Comparison of ENCODE assay signal across 9 mouse cellular contexts in the genomic region with DNA sequence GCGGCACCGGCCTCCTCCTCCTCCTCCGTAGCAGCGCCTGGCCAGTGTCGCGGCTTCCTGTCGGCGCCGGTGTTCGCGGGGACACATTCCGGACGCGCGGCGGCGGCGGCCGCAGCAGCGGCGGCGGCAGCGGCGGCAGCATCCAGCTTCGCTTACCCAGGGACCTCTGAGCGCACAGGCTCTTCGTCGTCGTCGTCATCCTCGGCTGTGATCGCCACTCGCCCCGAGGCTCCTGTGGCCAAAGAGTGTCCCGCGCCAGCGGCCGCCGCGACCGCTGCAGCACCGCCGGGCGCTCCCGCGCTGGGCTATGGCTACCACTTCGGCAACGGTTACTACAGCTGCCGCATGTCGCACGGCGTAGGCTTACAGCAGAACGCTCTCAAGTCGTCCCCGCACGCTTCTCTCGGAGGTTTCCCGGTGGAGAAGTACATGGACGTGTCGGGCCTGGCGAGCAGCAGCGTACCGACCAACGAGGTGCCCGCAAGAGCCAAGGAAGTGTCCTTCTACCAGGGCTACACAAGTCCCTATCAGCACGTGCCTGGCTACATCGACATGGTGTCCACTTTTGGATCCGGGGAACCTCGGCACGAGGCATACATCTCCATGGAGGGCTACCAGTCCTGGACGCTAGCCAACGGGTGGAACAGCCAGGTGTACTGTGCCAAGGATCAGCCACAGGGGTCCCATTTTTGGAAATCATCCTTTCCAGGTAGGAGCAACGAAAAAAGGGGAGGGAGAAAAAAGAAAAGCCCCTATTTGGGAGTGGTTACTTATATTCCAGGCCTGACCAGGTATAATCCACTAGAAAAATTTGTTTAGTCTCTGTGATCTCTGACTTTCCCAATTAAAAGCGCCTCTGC. TPM values are rescaled to one million over a fixed set of nuclear protein-coding genes. Genes with fewer than 3 reads are reported as not detected.
DNase-seq lines count a peak whose midpoint lies in the region; ATAC-seq and TF ChIP-seq lines count a peak whose summit lies in the region.
"Had no signal": no experiment of that assay in that cellular context is flagged by ENCODE, and none has a peak within 500 bp of the region (broad histone marks: within the 10 kb centered on the region; RNA-seq: fewer than 3 reads in every experiment).

No protein-coding gene starts in this region.

- 0 out of 2 replicates have a peak overlapping the region, but pooled peaks have one; percentile 13 for H3K9ac ChIP-seq in hindbrain, embryonic 12.5 days
- no peak overlapping the region for H3K9ac ChIP-seq in liver, postnatal 0 days (replicated peaks)

- H3K4me1 ChIP-seq in hindbrain, embryonic 12.5 days: peaks cover 15% of the 10 kb centered on the region
- H3K4me1 ChIP-seq in liver, postnatal 0 days (ENCODE audit: insufficient read depth): peaks cover 7% of the 10 kb centered on the region

- peaks cover 96% of the 10 kb centered on the region for H3K27me3 ChIP-seq in hindbrain, embryonic 12.5 days
- H3K27me3 ChIP-seq in liver, postnatal 0 days (ENCODE audit: insufficient read depth, low read length): peaks cover 97% of the 10 kb centered on the region

- no peak for TF ChIP-seq EP300 in liver, postnatal 0 days (IDR thresholded peaks at IDR 0.05; ENCODE audit: low read depth)

- no peak overlapping the region for H3K27ac ChIP-seq in hindbrain, embryonic 12.5 days
- no peak overlapping the region for H3K27ac ChIP-seq in liver, postnatal 0 days (ENCODE audit: low read depth)
- H3K27ac ChIP-seq in left cerebral cortex, adult 2 months: no peak overlapping the region

- H3K4me3 ChIP-seq in hindbrain, embryonic 12.5 days: peak overlapping the region; percentile 27
- H3K4me3 ChIP-seq in liver, postnatal 0 days (ENCODE audit: low read depth, low read length): peak overlapping the region; percentile 40
- no peak overlapping the region for H3K4me3 ChIP-seq in left cerebral cortex, adult 2 months

- DNase-seq in heart, adult 11 months: peak; percentile 88
- no peak for DNase-seq in heart, adult 9 months (ENCODE audit: low spot score in 2 of 2)
- DNase-seq in R1 (ENCODE audit: low read depth, low spot score): peak; percentile 56
- DNase-seq in liver, postnatal 0 days: no peak
- no peak for DNase-seq in left cerebral cortex, adult 2 months (ENCODE audit: extremely low spot score in 1 of 2, low spot score in 2 of 2)
- DNase-seq in layer of hippocampus, postnatal 14 days (ENCODE audit: low spot score in 2 of 2): no peak

- ATAC-seq in hindbrain, embryonic 12.5 days (ENCODE audit: low FRiP score): 0 out of 2 replicates have a peak, but pooled peaks have one; percentile 40
- ATAC-seq in liver, postnatal 0 days: no peak
- no peak for ATAC-seq in granulocyte monocyte progenitor cell, adult 5-6 weeks (replicated peaks; ENCODE audit: poor library complexity, severe bottlenecking)

- intact Hi-C loops in left cerebral cortex, adult 2 months (cut with DNase I): no loop called here

- WGBS in hindbrain, embryonic 12.5 days: under 1% methylated on average over 72 of the region's 74 CpGs
- WGBS in liver, postnatal 0 days (ENCODE audit: insufficient replicate concordance): 1% methylated on average over 49 of the region's 74 CpGs

- no peaks in the 10 kb centered on the region for H3K36me3 ChIP-seq in hindbrain, embryonic 12.5 days
- no peaks in the 10 kb centered on the region for H3K36me3 ChIP-seq in liver, postnatal 0 days (replicated peaks; ENCODE audit: insufficient read depth, low read length)

- H3K4me2 ChIP-seq in hindbrain, embryonic 12.5 days (replicated peaks): peak overlapping the region; percentile 47
- peak overlapping the region; percentile 64 for H3K4me2 ChIP-seq in liver, postnatal 0 days (ENCODE audit: low read depth, low read length)

- TF ChIP-seq CTCF in liver, postnatal 0 days (IDR thresholded peaks at IDR 0.05; ENCODE audit: low read depth): no peak
- TF ChIP-seq CTCF in left cerebral cortex, adult 2 months (IDR thresholded peaks at IDR 0.05): no peak

- no peaks in the 10 kb centered on the region for H3K9me3 ChIP-seq in hindbrain, embryonic 12.5 days (replicated peaks)
- H3K9me3 ChIP-seq in liver, postnatal 0 days (ENCODE audit: low read length): no peaks in the 10 kb centered on the region

RNA-seq across cellular contexts. Expression of a gene that starts 0.5 kb away (rescaled TPM):
- not detected in 2 replicates for polyA plus RNA-seq in hindbrain, embryonic 12.5 days (2016; fragmentation: Nextera tagmentation; extraction: Ambion mirVana)
- not detected in 2 replicates for polyA plus RNA-seq in liver, postnatal 0 days (2015; fragmentation: Nextera tagmentation; extraction: Ambion mirVana)
- total RNA-seq in left cerebral cortex, adult 2 months (2021): not detected
- total RNA-seq in layer of hippocampus, postnatal 14 days (2021): not detected
- total RNA-seq in granulocyte monocyte progenitor cell, adult 5-6 weeks (2014; fragmentation: Nextera tagmentation): not detected in 2 replicates
- total RNA-seq in granulocyte monocyte progenitor cell, adult 5-6 weeks (2017): not detected in 2 replicates
- total RNA-seq: megakaryocyte progenitor cell, adult 5-6 weeks had no signal

RNA-seq across cellular contexts. Expression of a gene that starts 6.2 kb away (rescaled TPM):
- not detected in 2 replicates for polyA plus RNA-seq in hindbrain, embryonic 12.5 days (2016; fragmentation: Nextera tagmentation; extraction: Ambion mirVana)
- polyA plus RNA-seq in liver, postnatal 0 days (2015; fragmentation: Nextera tagmentation; extraction: Ambion mirVana): not detected in 2 replicates
- not detected for total RNA-seq in left cerebral cortex, adult 2 months (2021)
- total RNA-seq in layer of hippocampus, postnatal 14 days (2021): not detected
- total RNA-seq in granulocyte monocyte progenitor cell, adult 5-6 weeks (2014; fragmentation: Nextera tagmentation): not detected in 2 replicates
- total RNA-seq in granulocyte monocyte progenitor cell, adult 5-6 weeks (2017): not detected in 2 replicates
- total RNA-seq: megakaryocyte progenitor cell, adult 5-6 weeks had no signal

RNA-seq across cellular contexts. Expression of a gene that starts 9.2 kb away (rescaled TPM):
- polyA plus RNA-seq in hindbrain, embryonic 12.5 days (2016; fragmentation: Nextera tagmentation; extraction: Ambion mirVana): 2.7 and 3.2 TPM in 2 replicates
- not detected in 2 replicates for polyA plus RNA-seq in liver, postnatal 0 days (2015; fragmentation: Nextera tagmentation; extraction: Ambion mirVana)
- total RNA-seq in left cerebral cortex, adult 2 months (2021): not detected
- not detected for total RNA-seq in layer of hippocampus, postnatal 14 days (2021)
- total RNA-seq in granulocyte monocyte progenitor cell, adult 5-6 weeks (2014; fragmentation: Nextera tagmentation): not detected in 2 replicates
- not detected in 2 replicates for total RNA-seq in granulocyte monocyte progenitor cell, adult 5-6 weeks (2017)
- total RNA-seq: megakaryocyte progenitor cell, adult 5-6 weeks had no signal

RNA-seq across cellular contexts. Expression of a gene that starts 10.8 kb away (rescaled TPM):
- not detected in 2 replicates for polyA plus RNA-seq in hindbrain, embryonic 12.5 days (2016; fragmentation: Nextera tagmentation; extraction: Ambion mirVana)
- polyA plus RNA-seq in liver, postnatal 0 days (2015; fragmentation: Nextera tagmentation; extraction: Ambion mirVana): not detected in 2 replicates
- total RNA-seq in left cerebral cortex, adult 2 months (2021): not detected
- total RNA-seq in layer of hippocampus, postnatal 14 days (2021): not detected
- not detected in 2 replicates for total RNA-seq in granulocyte monocyte progenitor cell, adult 5-6 weeks (2014; fragmentation: Nextera tagmentation)
- not detected in 2 replicates for total RNA-seq in granulocyte monocyte progenitor cell, adult 5-6 weeks (2017)
- total RNA-seq: megakaryocyte progenitor cell, adult 5-6 weeks had no signal

RNA-seq across cellular contexts. Expression of a gene that starts 23.1 kb away (rescaled TPM):
- not detected in 2 replicates for polyA plus RNA-seq in hindbrain, embryonic 12.5 days (2016; fragmentation: Nextera tagmentation; extraction: Ambion mirVana)
- not detected in 2 replicates for polyA plus RNA-seq in liver, postnatal 0 days (2015; fragmentation: Nextera tagmentation; extraction: Ambion mirVana)
- not detected for total RNA-seq in left cerebral cortex, adult 2 months (2021)
- not detected for total RNA-seq in layer of hippocampus, postnatal 14 days (2021)
- not detected in 2 replicates for total RNA-seq in granulocyte monocyte progenitor cell, adult 5-6 weeks (2014; fragmentation: Nextera tagmentation)
- total RNA-seq in granulocyte monocyte progenitor cell, adult 5-6 weeks (2017): not detected in 2 replicates
- total RNA-seq: megakaryocyte progenitor cell, adult 5-6 weeks had no signal

Comparison
In these comparisons a context has a peak if more than half of its experiments do, and no peak if none do; other contexts are left out.
1. DNase-seq: peak in heart, adult 11 months (single experiment) and R1 (single experiment); none in heart, adult 9 months (0 of 2), liver, postnatal 0 days (single experiment), left cerebral cortex, adult 2 months (0 of 2) and layer of hippocampus, postnatal 14 days (0 of 2).